Mouse (Mus musculus): ENCODE measurements around the gene Gm28845. TPM values are rescaled to one million over a fixed set of nuclear protein-coding genes. Genes with fewer than 3 reads are reported as not detected.

The Gm28845 gene
- polyA plus RNA-seq (2012; rRNA removed), result not detected in 2 replicates

DNA sequence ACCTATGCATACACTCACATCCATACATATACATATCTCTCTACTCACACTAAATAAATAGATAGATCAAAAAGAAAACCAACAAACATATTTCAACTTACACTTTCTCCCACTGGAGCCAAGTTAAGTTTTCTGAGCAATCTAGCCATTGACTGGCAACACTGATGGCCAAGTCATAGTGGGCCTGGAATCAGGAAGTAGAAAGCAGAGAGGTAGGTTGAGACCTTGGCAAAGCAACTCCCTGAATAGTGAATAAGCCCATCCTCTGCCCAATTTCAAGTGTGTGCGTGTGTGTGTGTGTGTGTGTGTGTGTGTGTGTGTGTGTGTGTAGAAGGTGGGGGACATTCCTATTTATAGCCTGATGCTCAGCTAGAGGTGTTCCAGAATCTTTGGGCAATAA lies at the start of gene Gm28845:
TSS of gene Gm28845 (minus strand) at position 121 of the 400 bp plus-strand sequence.

DNA sequence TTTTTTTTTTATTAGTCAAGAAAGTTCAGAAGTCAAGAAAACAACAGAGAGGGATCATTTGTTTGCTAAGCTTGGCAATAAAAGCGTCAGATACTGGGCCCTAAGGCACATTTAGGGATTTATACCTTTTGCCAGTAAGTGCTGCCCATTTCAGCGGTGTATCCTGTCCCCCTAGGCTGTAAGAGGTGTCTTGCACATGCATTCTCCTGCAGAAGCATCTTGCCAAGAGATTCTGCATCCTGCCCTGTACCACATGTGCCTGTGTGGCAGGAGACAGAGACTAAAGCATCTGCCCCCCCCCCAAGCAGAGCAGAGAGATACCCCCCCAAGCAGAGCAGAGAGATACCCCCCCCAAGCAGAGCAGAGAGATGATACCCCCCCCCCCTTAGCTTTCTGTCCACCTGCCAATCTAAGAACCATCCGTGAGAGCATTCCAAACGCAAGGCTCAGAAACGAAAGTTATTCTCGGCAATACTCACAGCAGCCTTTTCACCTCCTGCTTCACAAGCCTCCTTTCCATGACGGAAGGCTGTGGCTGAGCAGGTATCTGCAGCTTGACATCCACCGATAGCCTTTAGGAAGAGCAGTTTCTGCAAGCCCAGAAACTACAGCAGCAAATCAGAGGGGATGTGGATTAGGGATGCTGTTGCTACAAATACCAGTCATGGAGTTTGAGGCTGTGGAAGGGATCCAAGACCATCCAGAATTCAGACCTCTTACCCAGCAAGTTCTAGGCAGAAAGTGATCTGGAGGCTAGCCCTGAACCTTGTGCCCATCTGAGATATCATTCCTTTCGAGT lies 3.4 kb upstream of the Gm28845 start, which contains the start of gene D630023F18Rik:
TSS of gene D630023F18Rik (minus strand) at position 641 of the 799 bp plus-strand sequence.

DNA sequence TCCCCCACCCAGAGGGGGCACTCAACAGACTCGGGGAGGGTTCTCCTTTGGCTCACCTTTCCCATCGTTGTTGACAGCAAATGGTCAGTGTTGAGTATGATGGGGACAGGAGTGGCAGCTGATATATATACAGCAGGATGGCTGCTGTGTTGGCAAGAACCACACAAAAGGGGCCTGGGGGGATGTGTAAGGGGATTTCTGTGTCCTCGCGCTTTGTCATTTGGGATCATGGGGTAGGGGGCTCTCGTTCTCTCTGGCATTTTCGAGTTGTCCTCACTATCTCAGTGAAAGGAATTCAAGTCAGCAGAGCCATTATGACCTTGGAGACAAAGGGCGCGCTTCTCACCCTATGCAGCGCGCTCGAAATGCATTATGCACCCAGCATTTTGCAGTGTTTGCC lies 16.1 kb downstream of the Gm28845 start, which contains the start of gene Cryga:
TSS of gene Cryga (minus strand) at position 101 of the 400 bp plus-strand sequence.

DNA sequence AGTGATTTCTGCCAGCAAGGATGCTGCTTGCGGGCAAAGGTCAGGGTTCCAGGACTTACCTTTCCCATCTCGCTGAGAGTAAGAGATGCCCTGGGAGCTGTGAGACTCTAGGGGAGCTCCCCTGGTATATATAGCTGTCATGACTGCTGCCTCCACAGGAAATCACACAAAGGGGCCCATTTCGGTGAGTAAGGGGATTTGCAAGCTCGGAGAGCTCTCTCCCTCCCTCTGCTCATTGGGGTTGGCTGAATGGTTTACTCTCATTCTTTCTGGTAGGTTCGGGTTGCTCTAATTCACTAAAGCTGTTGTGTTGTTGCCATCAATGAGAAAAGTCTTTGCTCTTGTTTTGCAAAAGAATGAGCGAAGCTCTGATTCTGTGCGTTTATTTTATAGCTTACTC lies 37.2 kb downstream of the Gm28845 start, which contains the start of gene Crygb:
TSS of gene Crygb (minus strand) at position 101 of the 400 bp plus-strand sequence.

DNA sequence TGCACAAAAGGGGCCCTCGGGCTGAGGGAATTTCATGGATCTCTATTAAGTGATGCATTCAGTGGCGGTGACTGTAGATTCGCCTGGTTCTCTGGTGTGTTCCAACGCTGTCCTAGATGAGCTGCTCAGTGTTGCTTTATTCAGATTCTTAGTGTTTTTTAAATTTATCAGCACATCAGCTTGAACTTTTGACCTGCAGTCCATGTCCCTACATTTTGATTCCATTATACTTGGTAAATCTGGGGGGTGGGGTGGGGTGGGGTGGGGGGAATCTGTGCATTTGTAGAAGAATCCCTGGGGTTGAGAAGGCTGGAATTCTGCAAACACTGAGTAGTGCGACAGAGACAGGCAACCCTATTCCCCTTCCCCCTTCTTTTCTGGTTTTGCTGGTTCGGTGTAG lies 45.8 kb downstream of the Gm28845 start, which contains the start of gene Crygc:
TSS of gene Crygc (minus strand) at position 101 of the 400 bp plus-strand sequence.

DNA sequence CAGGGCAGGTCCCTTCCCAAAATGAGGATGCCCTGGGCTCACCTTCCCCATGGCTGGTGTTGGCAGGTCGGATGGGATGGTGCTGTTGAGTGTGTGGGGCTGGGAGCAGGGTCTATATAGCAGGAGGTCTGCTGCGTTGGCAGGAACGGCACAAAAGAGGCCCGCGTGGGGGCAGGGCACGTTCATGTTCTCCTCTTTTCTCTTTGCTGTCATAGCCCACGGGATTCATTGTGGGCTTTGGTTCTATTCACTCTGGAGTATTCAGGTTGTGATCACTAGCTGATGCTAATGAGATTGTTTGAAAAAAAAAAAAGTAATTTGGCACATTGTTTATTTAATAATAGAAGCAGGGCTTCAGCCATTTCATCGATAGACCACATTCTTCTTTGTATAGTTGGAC lies 56.0 kb downstream of the Gm28845 start, which contains the start of gene Crygd:
TSS of gene Crygd (minus strand) at position 101 of the 400 bp plus-strand sequence.

DNA sequence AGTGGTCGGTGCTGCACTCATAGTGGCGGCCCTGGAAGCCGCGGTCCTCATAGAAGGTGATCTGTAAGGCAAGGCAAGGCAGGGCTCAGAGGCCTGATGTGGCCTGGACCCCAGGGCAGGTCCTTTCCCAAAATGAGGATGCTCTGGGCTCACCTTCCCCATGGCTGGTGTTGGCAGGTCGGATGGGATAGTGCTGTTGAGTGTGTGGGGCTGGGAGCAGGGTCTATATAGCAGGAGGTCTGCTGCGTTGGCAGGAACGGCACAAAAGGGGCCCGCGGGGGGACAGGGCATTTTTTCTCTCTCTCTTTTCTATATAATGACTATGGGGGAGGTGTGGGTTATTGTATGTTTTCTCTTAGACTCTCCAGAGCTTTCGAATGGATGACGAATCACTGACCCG lies 68.4 kb downstream of the Gm28845 start, which contains the start of gene Cryge:
TSS of gene Cryge (minus strand) at position 198 of the 400 bp plus-strand sequence.

Other genes starting within 250 kb of the Gm28845 start
- gene Plekhm3, start 162.7 kb downstream of the Gm28845 start, polyA plus RNA-seq (2012; rRNA removed), result 1.4 and 1.5 TPM in 2 replicates
- not detected in 2 replicates for gene Akr1cl, start 86.8 kb downstream of the Gm28845 start, polyA plus RNA-seq (2012; rRNA removed)
- not detected in 2 replicates for gene Cryge, start 68.4 kb downstream of the Gm28845 start, polyA plus RNA-seq (2012; rRNA removed)
- gene Crygd, start 56.1 kb downstream of the Gm28845 start, polyA plus RNA-seq (2012; rRNA removed), result not detected in 2 replicates
- not detected in 2 replicates for gene Crygc, start 45.9 kb downstream of the Gm28845 start, polyA plus RNA-seq (2012; rRNA removed)
- gene Crygb, start 37.3 kb downstream of the Gm28845 start, polyA plus RNA-seq (2012; rRNA removed), result not detected in 2 replicates
- 0.29 TPM in 1 of 2 replicates, not detected in the other for gene Cryga, start 16.2 kb downstream of the Gm28845 start, polyA plus RNA-seq (2012; rRNA removed)
- gene D630023F18Rik, start 3.7 kb upstream of the Gm28845 start, polyA plus RNA-seq (2012; rRNA removed), result not detected in 2 replicates
- gene Idh1, start 66.9 kb upstream of the Gm28845 start, polyA plus RNA-seq (2012; rRNA removed), result 21.2 and 23.7 TPM in 2 replicates
- gene Pikfyve, start 67.1 kb upstream of the Gm28845 start, polyA plus RNA-seq (2012; rRNA removed), result 4.5 and 6.1 TPM in 2 replicates
- gene Pth2r, start 162.5 kb upstream of the Gm28845 start, polyA plus RNA-seq (2012; rRNA removed), result not detected in 2 replicates